Mouse (Mus musculus): ENCODE measurements around the gene Cux2.

DNA sequence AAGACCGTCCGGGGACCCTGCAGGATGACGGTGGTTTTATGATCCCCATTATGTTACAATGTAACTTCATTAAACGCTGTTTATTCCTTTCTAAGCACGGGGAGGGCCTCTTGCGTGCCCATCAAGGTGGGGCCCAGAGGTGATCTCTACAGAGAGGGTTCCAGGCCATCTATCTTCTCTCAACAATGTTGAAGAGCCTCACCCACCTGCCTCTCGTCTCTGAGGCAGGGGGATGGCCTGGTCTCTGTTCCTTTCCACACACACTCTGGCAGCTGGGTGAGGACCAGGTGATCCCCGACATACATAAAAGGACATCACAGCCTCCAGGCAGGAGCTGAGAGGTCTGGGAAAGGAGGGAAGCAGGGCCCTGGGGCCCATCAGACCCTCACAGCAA, 100.9 kb downstream of the Cux2 start:
- TF ChIP-seq MYOD1 (IDR thresholded peaks at IDR 0.05; ENCODE audit: control insufficient read depth in 1 of 3, insufficient read length in 2 of 3, low read depth in 2 of 3), result no peak
- TF ChIP-seq CEBPB (IDR thresholded peaks at IDR 0.05; ENCODE audit: insufficient read depth, poor library complexity, severe bottlenecking), result no peak
- TF ChIP-seq POLR2A (IDR thresholded peaks at IDR 0.05; ENCODE audit: insufficient read length, low read depth), result no peak

Measured in myocyte (in vitro differentiated cells).